Mouse (Mus musculus): Measurements from ENCODE around the gene Rxra. TPM values are rescaled to one million over a fixed set of nuclear protein-coding genes. Genes with fewer than 3 reads are reported as not detected.

Gene Rxra
- total RNA-seq (2022): 100 to 1,000 TPM; 127 to 155 (median 141) TPM

- DNase-seq (ENCODE audit: low spot score in 2 of 2): peak; percentile 48 to 70
These were observed at the start of gene Rxra for GRCm38 (mm10) chr2:27676106-27676477. Rxra (plus strand) TSS chr2:27676440.

GRCm38 (mm10) chr2:27626604-27627003, 49.6 kb upstream of the Rxra start:
- no peak for DNase-seq (ENCODE audit: low spot score in 2 of 2)

GRCm38 (mm10) chr2:27630601-27631285, 45.5 kb upstream of the Rxra start:
- DNase-seq (ENCODE audit: low spot score in 2 of 2): no peak

GRCm38 (mm10) chr2:27633471-27633870, 42.8 kb upstream of the Rxra start:
- DNase-seq (ENCODE audit: low spot score in 2 of 2): no peak

- no peak for DNase-seq (ENCODE audit: low spot score in 2 of 2)
These were observed 42.2 kb upstream of the Rxra start for GRCm38 (mm10) chr2:27634018-27634417.

GRCm38 (mm10) chr2:27635147-27635738, 41.0 kb upstream of the Rxra start:
- no peak for DNase-seq (ENCODE audit: low spot score in 2 of 2)

- DNase-seq (ENCODE audit: low spot score in 2 of 2): no peak
These were observed 39.4 kb upstream of the Rxra start for GRCm38 (mm10) chr2:27636796-27637195.

GRCm38 (mm10) chr2:27637281-27637896, 38.9 kb upstream of the Rxra start:
- DNase-seq (ENCODE audit: low spot score in 2 of 2): no peak

GRCm38 (mm10) chr2:27639631-27640334, 36.5 kb upstream of the Rxra start:
- no peak for DNase-seq (ENCODE audit: low spot score in 2 of 2)

GRCm38 (mm10) chr2:27640900-27641479, 35.2 kb upstream of the Rxra start:
- DNase-seq (ENCODE audit: low spot score in 2 of 2): no peak

- DNase-seq (ENCODE audit: low spot score in 2 of 2): no peak
These were observed 31.6 kb upstream of the Rxra start for GRCm38 (mm10) chr2:27644547-27645120.

- no peak for DNase-seq (ENCODE audit: low spot score in 2 of 2)
These were observed 30.8 kb upstream of the Rxra start for GRCm38 (mm10) chr2:27645471-27645870.

- no peak for DNase-seq (ENCODE audit: low spot score in 2 of 2)
These were observed 26.2 kb upstream of the Rxra start for GRCm38 (mm10) chr2:27649862-27650661.

GRCm38 (mm10) chr2:27650991-27651390, 25.2 kb upstream of the Rxra start:
- no peak for DNase-seq (ENCODE audit: low spot score in 2 of 2)

GRCm38 (mm10) chr2:27653496-27654030, 22.7 kb upstream of the Rxra start:
- no peak for DNase-seq (ENCODE audit: low spot score in 2 of 2)

- DNase-seq (ENCODE audit: low spot score in 2 of 2): no peak
These were observed 21.7 kb upstream of the Rxra start for GRCm38 (mm10) chr2:27654321-27655232.

- no peak for DNase-seq (ENCODE audit: low spot score in 2 of 2)
These were observed 19.7 kb upstream of the Rxra start for GRCm38 (mm10) chr2:27656576-27656975.

GRCm38 (mm10) chr2:27665284-27665683, 11.0 kb upstream of the Rxra start:
- DNase-seq (ENCODE audit: low spot score in 2 of 2): no peak

GRCm38 (mm10) chr2:27666719-27667118, 9.5 kb upstream of the Rxra start:
- no peak for DNase-seq (ENCODE audit: low spot score in 2 of 2)
